8 mouse cellular contexts compared by ENCODE assay signal in genomic region chr13:108152650-108153372, GRCm38 (mm10). TPM values are rescaled to one million over a fixed set of nuclear protein-coding genes. Genes with fewer than 3 reads are reported as not detected.
DNase-seq lines count a peak whose midpoint lies in the region; ATAC-seq and TF ChIP-seq lines count a peak whose summit lies in the region.

No protein-coding gene starts in this region.

- ATAC-seq in hindbrain, embryonic 12.5 days (ENCODE audit: low FRiP score): no peak
- ATAC-seq in common myeloid progenitor, adult 5-6 weeks (replicated peaks; ENCODE audit: low read depth, poor library complexity, severe bottlenecking): peak; percentile 60; the same call in 1 of the 2 replicates
- ATAC-seq in heart, postnatal 0 days (ENCODE audit: insufficient read depth, low read depth): no peak
- peak; percentile 74 for ATAC-seq in megakaryocyte progenitor cell, adult 5-6 weeks (replicated peaks; ENCODE audit: poor library complexity)

- peak; percentile 30 for DNase-seq in hindbrain, embryonic 10.5 days (ENCODE audit: low spot score)
- peak; percentile 69 for DNase-seq in Muller cell, postnatal 12 days (ENCODE audit: inconsistent ontology term)
- peak; percentile 68 for DNase-seq in heart, postnatal 0 days (ENCODE audit: low spot score)
- peak; percentile 45 to 56 for DNase-seq in kidney, postnatal 36 days
- peak; percentile 73 for DNase-seq in splenic B cell, adult 2 months (ENCODE audit: low read depth, low spot score)

- no peak overlapping the region for H3K4me3 ChIP-seq in hindbrain, embryonic 10.5 days
- H3K4me3 ChIP-seq in hindbrain, embryonic 12.5 days: no peak overlapping the region
- H3K4me3 ChIP-seq in heart, postnatal 0 days (ENCODE audit: low read depth, low read length): no peak overlapping the region

- TF ChIP-seq EP300 in heart, postnatal 0 days (IDR thresholded peaks at IDR 0.05; ENCODE audit: low read depth): no peak

- H3K4me2 ChIP-seq in hindbrain, embryonic 12.5 days (replicated peaks): no peak overlapping the region
- H3K4me2 ChIP-seq in heart, postnatal 0 days (ENCODE audit: low read depth, low read length): no peak overlapping the region

- no peaks in the 10 kb centered on the region for H3K27me3 ChIP-seq in hindbrain, embryonic 10.5 days (ENCODE audit: insufficient read depth, poor library complexity, severe bottlenecking)
- H3K27me3 ChIP-seq in hindbrain, embryonic 12.5 days: no peaks in the 10 kb centered on the region
- no peaks in the 10 kb centered on the region for H3K27me3 ChIP-seq in heart, postnatal 0 days (ENCODE audit: control insufficient read depth, insufficient read depth, low read length)
- H3K27me3 ChIP-seq in splenic B cell, adult 2 months (ENCODE audit: control insufficient read depth, insufficient read depth, low read length, poor library complexity, severe bottlenecking): no peaks in the 10 kb centered on the region

- no peak overlapping the region for H3K9ac ChIP-seq in hindbrain, embryonic 12.5 days
- no peak overlapping the region for H3K9ac ChIP-seq in heart, postnatal 0 days (replicated peaks; ENCODE audit: low read depth, low read length)

- WGBS in hindbrain, embryonic 10.5 days: 69% methylated on average over 8 of the region's 8 CpGs
- WGBS in hindbrain, embryonic 12.5 days: 68% methylated on average over 8 of the region's 8 CpGs
- 50% methylated on average over 8 of the region's 8 CpGs for WGBS in heart, postnatal 0 days

- no peaks in the 10 kb centered on the region for H3K36me3 ChIP-seq in hindbrain, embryonic 10.5 days
- no peaks in the 10 kb centered on the region for H3K36me3 ChIP-seq in hindbrain, embryonic 12.5 days
- H3K36me3 ChIP-seq in heart, postnatal 0 days (replicated peaks; ENCODE audit: control insufficient read depth, insufficient read depth, low read length): no peaks in the 10 kb centered on the region
- H3K36me3 ChIP-seq in splenic B cell, adult 2 months (ENCODE audit: control insufficient read depth, insufficient read depth, low read length, poor library complexity, severe bottlenecking): no peaks in the 10 kb centered on the region

- H3K9me3 ChIP-seq in hindbrain, embryonic 10.5 days: no peaks in the 10 kb centered on the region
- H3K9me3 ChIP-seq in hindbrain, embryonic 12.5 days (replicated peaks): no peaks in the 10 kb centered on the region
- no peaks in the 10 kb centered on the region for H3K9me3 ChIP-seq in heart, postnatal 0 days (replicated peaks; ENCODE audit: control insufficient read depth, low read length)

- TF ChIP-seq CTCF in heart, postnatal 0 days (IDR thresholded peaks at IDR 0.05; ENCODE audit: low read depth): peak; percentile 62

- no peak overlapping the region for H3K27ac ChIP-seq in hindbrain, embryonic 10.5 days
- H3K27ac ChIP-seq in hindbrain, embryonic 12.5 days: no peak overlapping the region
- H3K27ac ChIP-seq in heart, postnatal 0 days (ENCODE audit: low read depth): no peak overlapping the region

- H3K4me1 ChIP-seq in hindbrain, embryonic 10.5 days (replicated peaks): peaks cover 7% of the 10 kb centered on the region
- peaks cover 6% of the 10 kb centered on the region for H3K4me1 ChIP-seq in hindbrain, embryonic 12.5 days
- H3K4me1 ChIP-seq in heart, postnatal 0 days (ENCODE audit: control insufficient read depth, insufficient read depth): 0 out of 2 replicates have a peak, but pooled peaks cover 4% of the 10 kb centered on the region

RNA-seq across cellular contexts. Expression of gene Ndufaf2, which starts 5.6 kb away (rescaled TPM):
- polyA plus RNA-seq in hindbrain, embryonic 10.5 days (2016; fragmentation: Nextera tagmentation; extraction: Ambion mirVana): 83.1 and 86.2 TPM in 2 replicates
- 69.3 and 75.7 TPM in 2 replicates for polyA plus RNA-seq in hindbrain, embryonic 12.5 days (2016; fragmentation: Nextera tagmentation; extraction: Ambion mirVana)
- total RNA-seq in common myeloid progenitor, adult 5-6 weeks (2017): 56.9 and 98.3 TPM in 2 replicates
- total RNA-seq in heart, postnatal 0 days (2014; rRNA removed; ENCODE audit: low replicate concordance): 3.4 TPM in 1 of 2 replicates, not detected in the other
- 61.7 and 62.5 TPM in 2 replicates for polyA plus RNA-seq in heart, postnatal 0 days (2015; fragmentation: Nextera tagmentation; extraction: Ambion mirVana)
- 51.2 and 55.0 TPM in 2 replicates for total RNA-seq in megakaryocyte progenitor cell, adult 5-6 weeks (2015)
- total RNA-seq in megakaryocyte progenitor cell, adult 5-6 weeks (2017): 63.4 and 68.2 TPM in 2 replicates

RNA-seq across cellular contexts. Expression of gene Ercc8, which starts 5.7 kb away (rescaled TPM):
- polyA plus RNA-seq in hindbrain, embryonic 10.5 days (2016; fragmentation: Nextera tagmentation; extraction: Ambion mirVana): 21.7 and 24.9 TPM in 2 replicates
- polyA plus RNA-seq in hindbrain, embryonic 12.5 days (2016; fragmentation: Nextera tagmentation; extraction: Ambion mirVana): 21.0 and 21.5 TPM in 2 replicates
- total RNA-seq in common myeloid progenitor, adult 5-6 weeks (2017): 13.0 and 19.3 TPM in 2 replicates
- total RNA-seq in heart, postnatal 0 days (2014; rRNA removed; ENCODE audit: low replicate concordance): 5.1 and 7.7 TPM in 2 replicates
- 8.0 and 8.7 TPM in 2 replicates for polyA plus RNA-seq in heart, postnatal 0 days (2015; fragmentation: Nextera tagmentation; extraction: Ambion mirVana)
- 14.4 and 19.1 TPM in 2 replicates for total RNA-seq in megakaryocyte progenitor cell, adult 5-6 weeks (2015)
- 14.4 and 14.9 TPM in 2 replicates for total RNA-seq in megakaryocyte progenitor cell, adult 5-6 weeks (2017)

Comparison
In these comparisons a context has a peak if more than half of its experiments do, and no peak if none do; other contexts are left out.
1. ATAC-seq: peak in common myeloid progenitor, adult 5-6 weeks (single experiment) and megakaryocyte progenitor cell, adult 5-6 weeks (single experiment); none in hindbrain, embryonic 12.5 days (single experiment) and heart, postnatal 0 days (single experiment).
2. RNA of gene Ndufaf2, which starts 5.6 kb away (total RNA-seq): 51.2 to 68.2 TPM in megakaryocyte progenitor cell, adult 5-6 weeks and 56.9 to 98.3 TPM in common myeloid progenitor, adult 5-6 weeks; 3.4 TPM in heart, postnatal 0 days; every median in the first group is over 10 times any median in the second.
3. Peak in every context shown above with its lines, with median percentiles within 50 percentile points of each other: DNase-seq.